Mouse (Mus musculus): ENCODE measurements around the gene Pkd1l2. TPM values are rescaled to one million over a fixed set of nuclear protein-coding genes. Genes with fewer than 3 reads are reported as not detected.

The Pkd1l2 gene
- polyA plus RNA-seq, 1 experiment = 0.09 TPM

DNA sequence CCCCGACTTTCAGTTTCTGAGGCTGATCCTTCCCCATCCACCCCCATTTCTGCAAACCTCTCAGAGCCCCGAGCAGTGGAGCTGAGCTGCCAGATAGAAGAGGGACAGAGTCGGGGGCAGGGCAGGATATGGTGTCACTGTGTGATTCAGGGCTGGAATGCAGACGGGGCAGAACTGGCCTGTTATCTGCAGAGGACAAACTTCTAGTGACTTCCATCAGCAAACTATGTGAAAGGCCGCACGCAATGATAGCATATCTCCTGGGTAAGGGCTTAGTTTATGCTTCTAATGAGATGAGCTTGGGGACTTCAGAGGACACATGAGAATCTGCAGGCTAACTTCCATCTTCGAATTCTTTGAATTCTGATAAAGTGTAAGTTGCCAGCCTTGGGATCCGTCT lies 3.3 kb upstream of the Pkd1l2 start:
- peaks cover 11% of the 10 kb centered on the region; the same call in 1 of the 2 replicates for H3K4me1 ChIP-seq (ENCODE audit: control insufficient read depth, insufficient read depth, insufficient read length, low read length)
- TF ChIP-seq CTCF (IDR thresholded peaks at IDR 0.05; ENCODE audit: extremely low read depth, insufficient read length, insufficient replicate concordance, low read depth, low read length) (no peak), POLR2A (IDR thresholded peaks at IDR 0.05; ENCODE audit: low read depth, low read length) (no peak)
- WGBS = 45% methylated on average over 8 of the region's 8 CpGs
- H3K4me3 ChIP-seq (ENCODE audit: low read depth, low read length) = no peak overlapping the region
- H3K36me3 ChIP-seq (ENCODE audit: control insufficient read depth, insufficient read depth, low read length) = no peaks in the 10 kb centered on the region
- no peak overlapping the region for H3K27ac ChIP-seq (ENCODE audit: insufficient read depth, low read depth, low read length)
- peaks cover 7% of the 10 kb centered on the region for H3K27me3 ChIP-seq (ENCODE audit: control insufficient read depth, insufficient read depth, low read length)

- 39% methylated on average over 9 of the region's 9 CpGs for WGBS
- H3K4me1 ChIP-seq (ENCODE audit: control insufficient read depth, insufficient read depth, insufficient read length, low read length) = peaks cover 5% of the 10 kb centered on the region; the same call in 1 of the 2 replicates
- H3K27ac ChIP-seq (ENCODE audit: insufficient read depth, low read depth, low read length) = no peak overlapping the region
Observed at GRCm38 (mm10) chr8:117082947-117083559, 804 bp upstream of the Pkd1l2 start.

DNA sequence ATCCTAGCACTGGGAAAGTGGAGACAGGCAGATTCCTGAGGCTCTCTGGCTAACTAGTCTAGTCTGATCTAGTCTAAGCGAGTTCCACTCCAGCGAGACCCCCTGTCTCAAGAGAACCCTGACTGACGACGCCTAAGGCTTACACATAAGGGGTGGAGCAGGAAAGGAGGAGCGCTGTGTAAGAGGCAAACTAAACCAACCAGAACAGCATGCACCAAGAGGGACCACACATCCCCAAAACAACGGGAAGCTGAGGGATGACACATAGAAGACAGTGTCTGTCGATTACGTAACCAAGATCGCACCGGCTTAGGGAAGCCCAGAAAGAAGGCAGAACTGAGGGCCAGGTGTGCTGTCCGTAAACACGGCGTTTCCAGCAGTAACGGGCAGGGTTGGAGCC lies 2.6 kb downstream of the Pkd1l2 start:
- TF ChIP-seq CTCF (IDR thresholded peaks at IDR 0.05; ENCODE audit: extremely low read depth, insufficient read length, insufficient replicate concordance, low read depth, low read length) (no peak), POLR2A (IDR thresholded peaks at IDR 0.05; ENCODE audit: low read depth, low read length) (no peak)
- Histone ChIP-seq H3K4me1 (ENCODE audit: control insufficient read depth, insufficient read depth, insufficient read length, low read length) (peaks cover 7% of the 10 kb centered on the region), H3K36me3 (ENCODE audit: control insufficient read depth, insufficient read depth, low read length) (no peaks in the 10 kb centered on the region), H3K4me3 (ENCODE audit: low read depth, low read length) (no peak overlapping the region), H3K27me3 (ENCODE audit: control insufficient read depth, insufficient read depth, low read length) (peaks cover 2% of the 10 kb centered on the region; the same call in 1 of the 2 replicates), H3K27ac (ENCODE audit: insufficient read depth, low read depth, low read length) (no peak overlapping the region)
- 84% methylated on average over 14 of the region's 14 CpGs for WGBS

More at GRCm38 (mm10) chr8:117082947-117083559, 804 bp upstream of the Pkd1l2 start:
- H3K27me3 ChIP-seq (ENCODE audit: control insufficient read depth, insufficient read depth, low read length) = peaks cover 7% of the 10 kb centered on the region
- H3K36me3 ChIP-seq (ENCODE audit: control insufficient read depth, insufficient read depth, low read length) = no peaks in the 10 kb centered on the region
- no peak overlapping the region for H3K4me3 ChIP-seq (ENCODE audit: low read depth, low read length)
- TF ChIP-seq CTCF (IDR thresholded peaks at IDR 0.05; ENCODE audit: extremely low read depth, insufficient read length, insufficient replicate concordance, low read depth, low read length) = no peak
- TF ChIP-seq POLR2A (IDR thresholded peaks at IDR 0.05; ENCODE audit: low read depth, low read length) = no peak

DNA sequence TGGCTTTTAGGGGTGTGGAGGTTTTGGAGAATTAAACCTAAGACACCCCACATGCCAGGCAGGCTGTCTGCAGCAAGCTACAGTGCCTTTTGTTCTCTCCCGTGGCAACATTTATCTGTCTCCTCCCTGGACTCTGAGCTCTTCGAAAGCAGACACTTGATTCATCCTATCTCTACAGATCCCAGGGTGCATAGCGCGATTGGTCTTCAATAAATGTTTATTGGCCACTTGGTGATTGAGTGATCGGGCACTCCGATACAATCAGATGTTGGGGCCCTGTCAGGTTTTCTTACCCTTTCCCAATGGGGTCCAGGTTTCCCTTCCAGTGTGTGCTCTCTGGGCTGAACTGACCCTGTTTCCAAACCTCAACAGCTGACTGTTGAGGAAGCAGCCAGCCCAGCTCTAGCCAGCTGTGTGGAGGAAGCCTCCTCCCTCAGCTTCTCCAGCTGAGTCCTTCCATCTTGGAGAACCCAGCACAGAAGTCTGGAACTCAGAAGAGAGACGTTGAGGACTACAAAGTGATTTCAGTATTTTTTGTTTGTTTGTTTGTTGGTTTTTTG lies 3.8 kb downstream of the Pkd1l2 start:
- H3K36me3 ChIP-seq (ENCODE audit: control insufficient read depth, insufficient read depth, low read length) = no peaks in the 10 kb centered on the region
- peaks cover 7% of the 10 kb centered on the region for H3K4me1 ChIP-seq (ENCODE audit: control insufficient read depth, insufficient read depth, insufficient read length, low read length)
- no peak overlapping the region for H3K4me3 ChIP-seq (ENCODE audit: low read depth, low read length)
- 0 out of 2 replicates have a peak, but pooled peaks cover 2% of the 10 kb centered on the region for H3K27me3 ChIP-seq (ENCODE audit: control insufficient read depth, insufficient read depth, low read length)
- H3K27ac ChIP-seq (ENCODE audit: insufficient read depth, low read depth, low read length) = 0 out of 2 replicates have a peak overlapping the region, but pooled peaks have one; percentile 28
- TF ChIP-seq CTCF (IDR thresholded peaks at IDR 0.05; ENCODE audit: extremely low read depth, insufficient read length, insufficient replicate concordance, low read depth, low read length) (no peak), POLR2A (IDR thresholded peaks at IDR 0.05; ENCODE audit: low read depth, low read length) (no peak)
- WGBS = 42% methylated on average over 7 of the region's 7 CpGs

DNA sequence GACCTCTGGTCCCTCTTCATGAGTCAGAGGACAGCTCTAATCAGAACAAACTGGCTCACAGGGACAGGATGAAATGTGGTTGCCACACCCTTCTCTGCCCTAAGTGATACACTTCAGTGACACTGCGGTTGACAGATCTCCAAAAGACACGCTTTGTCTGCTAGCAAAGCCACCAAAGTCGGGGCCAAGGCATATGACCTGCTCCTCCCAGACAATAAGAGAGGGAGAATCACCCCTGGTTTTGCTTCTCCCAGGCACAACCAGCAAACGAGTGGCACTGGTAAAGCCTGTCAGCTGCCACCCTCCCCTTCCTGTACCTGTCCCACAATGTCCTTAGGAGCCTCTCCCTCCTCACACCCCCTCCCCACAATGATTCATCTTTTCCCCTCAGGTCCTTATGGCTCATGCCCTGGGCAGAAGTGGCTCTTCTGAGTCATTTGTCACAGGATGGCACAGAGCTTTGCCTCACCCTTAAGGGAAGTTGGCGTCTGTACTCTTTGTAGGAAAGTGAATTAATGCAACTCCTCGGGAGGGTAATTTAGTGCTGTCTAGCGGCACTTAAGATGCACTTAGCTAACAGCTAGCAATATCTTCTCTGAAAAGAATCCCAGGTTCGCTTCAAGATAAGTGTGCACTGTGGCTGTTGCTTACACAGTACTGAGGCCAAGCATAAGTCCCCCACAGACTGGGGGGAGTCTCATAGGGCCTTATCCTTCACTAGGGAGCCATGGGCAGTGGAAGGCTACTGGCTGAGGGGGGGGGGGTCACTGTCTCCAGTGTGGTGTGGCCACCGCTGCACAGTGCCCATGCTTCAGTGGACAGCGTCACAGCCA lies 7.7 kb downstream of the Pkd1l2 start:
- 54% methylated on average over 10 of the region's 10 CpGs for WGBS

GRCm38 (mm10) chr8:117069708-117070107 lies 12.5 kb downstream of the Pkd1l2 start:
- no peaks in the 10 kb centered on the region for H3K4me1 ChIP-seq (ENCODE audit: control insufficient read depth, insufficient read depth, insufficient read length, low read length)
- 75% methylated on average over 1 of the region's 1 CpGs for WGBS
- H3K27ac ChIP-seq (ENCODE audit: insufficient read depth, low read depth, low read length) = no peak overlapping the region
- H3K27me3 ChIP-seq (ENCODE audit: control insufficient read depth, insufficient read depth, low read length) = 0 out of 2 replicates have a peak, but pooled peaks cover 4% of the 10 kb centered on the region
- H3K36me3 ChIP-seq (ENCODE audit: control insufficient read depth, insufficient read depth, low read length) = no peaks in the 10 kb centered on the region
- H3K4me3 ChIP-seq (ENCODE audit: low read depth, low read length) = no peak overlapping the region
- TF ChIP-seq CTCF (IDR thresholded peaks at IDR 0.05; ENCODE audit: extremely low read depth, insufficient read length, insufficient replicate concordance, low read depth, low read length) (peak; percentile 34; the same call in 1 of the 2 replicates), POLR2A (IDR thresholded peaks at IDR 0.05; ENCODE audit: low read depth, low read length) (no peak)

More for the DNA sequence above, 7.7 kb downstream of the Pkd1l2 start:
- no peak overlapping the region for H3K4me3 ChIP-seq (ENCODE audit: low read depth, low read length)
- H3K36me3 ChIP-seq (ENCODE audit: control insufficient read depth, insufficient read depth, low read length) = no peaks in the 10 kb centered on the region
- no peak overlapping the region for H3K27ac ChIP-seq (ENCODE audit: insufficient read depth, low read depth, low read length)
- no peaks in the 10 kb centered on the region for H3K27me3 ChIP-seq (ENCODE audit: control insufficient read depth, insufficient read depth, low read length)
- TF ChIP-seq CTCF (IDR thresholded peaks at IDR 0.05; ENCODE audit: extremely low read depth, insufficient read length, insufficient replicate concordance, low read depth, low read length) (no peak), POLR2A (IDR thresholded peaks at IDR 0.05; ENCODE audit: low read depth, low read length) (no peak)
- peaks cover 7% of the 10 kb centered on the region for H3K4me1 ChIP-seq (ENCODE audit: control insufficient read depth, insufficient read depth, insufficient read length, low read length)

All from small intestine, adult 2 months (tissue).